Comparison of ENCODE assay signal across 8 mouse cellular contexts in genomic region chr7:34462069-34462468, GRCm38 (mm10).
A peak's percentile ranks its signal among the peaks of the same experiment; 100 is the strongest.
DNase-seq lines count a peak whose midpoint lies in the region; ATAC-seq and TF ChIP-seq lines count a peak whose summit lies in the region.

No protein-coding gene starts in this region.

- no peaks in the 10 kb centered on the region for H3K27me3 ChIP-seq in kidney, embryonic 14.5 days (ENCODE audit: control insufficient read depth, insufficient read depth, low read length)
- no peaks in the 10 kb centered on the region for H3K27me3 ChIP-seq in CH12.LX (replicated peaks)
- H3K27me3 ChIP-seq in liver, embryonic 14.5 days (ENCODE audit: control insufficient read depth, insufficient read depth, low read length): no peaks in the 10 kb centered on the region
- H3K27me3 ChIP-seq in midbrain, embryonic 11.5 days (ENCODE audit: control insufficient read depth, insufficient read depth, low read length): no peaks in the 10 kb centered on the region

- no peak for TF ChIP-seq POLR2A in CH12.LX (IDR thresholded peaks at IDR 0.05; ENCODE audit: low read depth, low read length)
- no peak for TF ChIP-seq POLR2A in brain, embryonic 14.5 days (IDR thresholded peaks at IDR 0.05; ENCODE audit: borderline replicate concordance, extremely low read depth, insufficient read depth, insufficient read length, poor library complexity, severe bottlenecking)

- no peak overlapping the region for H3K27ac ChIP-seq in kidney, embryonic 14.5 days (ENCODE audit: low read depth, low read length)
- H3K27ac ChIP-seq in CH12.LX (ENCODE audit: insufficient read depth, low read depth): no peak overlapping the region
- no peak overlapping the region for H3K27ac ChIP-seq in liver, embryonic 14.5 days
- H3K27ac ChIP-seq in midbrain, embryonic 11.5 days (ENCODE audit: low read depth, low read length): no peak overlapping the region

- peak; percentile 2 for TF ChIP-seq RAD21 in CH12.LX (IDR thresholded peaks at IDR 0.05; ENCODE audit: low read depth, low read length)

- H3K4me1 ChIP-seq in kidney, embryonic 14.5 days (ENCODE audit: control insufficient read depth, insufficient read depth, low read length): no peaks in the 10 kb centered on the region
- peaks cover 2 to 4% of the 10 kb centered on the region in 2 experiments; a peak in 3 of 4 replicates for H3K4me1 ChIP-seq in CH12.LX (ENCODE audit: control insufficient read depth in 1 of 2, insufficient read depth in 2 of 2)
- H3K4me1 ChIP-seq in liver, embryonic 14.5 days (replicated peaks; ENCODE audit: control insufficient read depth in 2 of 2, insufficient read depth in 2 of 2, low read length in 1 of 2): no peaks in the 10 kb centered on the region
- H3K4me1 ChIP-seq in midbrain, embryonic 11.5 days (ENCODE audit: control insufficient read depth, insufficient read depth, low read length): no peaks in the 10 kb centered on the region

- in situ Hi-C loops in CH12.LX (cut with MboI; ENCODE audit: low pct_ligation_motif_present, low pct_unique_long_range_greater_than_20kb, low sequenced_read_pairs): no loop called here

- dilution Hi-C loops in CH12.LX (cut with MboI; ENCODE audit: extremely low pct_ligation_motif_present, extremely low pct_unique_long_range_greater_than_20kb, low sequenced_read_pairs): no loop called here

- TF ChIP-seq EP300 in CH12.LX (IDR thresholded peaks at IDR 0.05; ENCODE audit: low read length): no peak
- no peak for TF ChIP-seq EP300 in liver, embryonic 14.5 days (IDR thresholded peaks at IDR 0.05; ENCODE audit: low read depth)

- no peak overlapping the region for H3K4me2 ChIP-seq in kidney, embryonic 14.5 days (replicated peaks; ENCODE audit: low read depth, low read length)
- H3K4me2 ChIP-seq in CH12.LX (ENCODE audit: insufficient read depth, low read depth, poor library complexity, severe bottlenecking): no peak overlapping the region
- no peak overlapping the region for H3K4me2 ChIP-seq in liver, embryonic 14.5 days (ENCODE audit: low read depth)
- H3K4me2 ChIP-seq in midbrain, embryonic 11.5 days: no peak overlapping the region

- no peaks in the 10 kb centered on the region for H3K79me2 ChIP-seq in CH12.LX (replicated peaks; ENCODE audit: control insufficient read depth, extremely low read depth, insufficient read depth, poor library complexity, severe bottlenecking)

- H3K4me3 ChIP-seq in kidney, embryonic 14.5 days (ENCODE audit: low read length): no peak overlapping the region
- no peak overlapping the region for H3K4me3 ChIP-seq in CH12.LX (replicated peaks in 1 of 3; ENCODE audit: low read depth in 2 of 3, low read length in 2 of 3, poor library complexity in 1 of 3)
- no peak overlapping the region for H3K4me3 ChIP-seq in liver, embryonic 14.5 days (ENCODE audit: insufficient read depth in 1 of 2, low read depth in 2 of 2, low read length in 2 of 2)
- no peak overlapping the region for H3K4me3 ChIP-seq in midbrain, embryonic 11.5 days (ENCODE audit: low read depth, low read length)

- no peaks in the 10 kb centered on the region for H3K9me3 ChIP-seq in kidney, embryonic 14.5 days (ENCODE audit: control insufficient read depth, low read length)
- no peaks in the 10 kb centered on the region for H3K9me3 ChIP-seq in CH12.LX (replicated peaks; ENCODE audit: low read length)
- H3K9me3 ChIP-seq in liver, embryonic 14.5 days (ENCODE audit: control insufficient read depth, low read length): no peaks in the 10 kb centered on the region
- no peaks in the 10 kb centered on the region for H3K9me3 ChIP-seq in midbrain, embryonic 11.5 days (ENCODE audit: control insufficient read depth, low read length)

- peak; percentile 24 for DNase-seq in CD4-positive, CD25-positive, alpha-beta regulatory T cell, adult 2 months (ENCODE audit: low read depth, low spot score)
- peak; percentile 45 for DNase-seq in kidney, postnatal 10 days
- DNase-seq in CH12.LX (ENCODE audit: extremely low read depth): no peak
- DNase-seq in brain, embryonic 14.5 days (ENCODE audit: low read depth): peak; percentile 26
- no peak for DNase-seq in liver, embryonic 14.5 days (ENCODE audit: low read depth in 3 of 3, low spot score in 3 of 3)
- no peak for DNase-seq in midbrain, embryonic 11.5 days (ENCODE audit: low spot score, missing footprints)

- peak in 1 of 2 experiments; percentile 51; a peak in 2 of 4 replicates for TF ChIP-seq CTCF in CH12.LX (conservative IDR thresholded peaks at IDR 0.05 in 1 of 2, IDR thresholded peaks at IDR 0.05 in 1 of 2; ENCODE audit: low read depth in 2 of 2, low read length in 2 of 2)
- TF ChIP-seq CTCF in brain, embryonic 14.5 days (IDR thresholded peaks at IDR 0.05; ENCODE audit: borderline replicate concordance, extremely low read depth, insufficient read depth, insufficient read length): peak; percentile 60
- peak; percentile 58 for TF ChIP-seq CTCF in liver, embryonic 14.5 days (IDR thresholded peaks at IDR 0.05; ENCODE audit: low read depth)

- no peak for ATAC-seq in CD4-positive, CD25-positive, alpha-beta regulatory T cell, adult 4 months
- ATAC-seq in kidney, embryonic 14.5 days (ENCODE audit: low FRiP score, low TSS enrichment): no peak
- ATAC-seq in liver, embryonic 14.5 days (ENCODE audit: insufficient read depth): no peak
- no peak for ATAC-seq in midbrain, embryonic 11.5 days (ENCODE audit: low FRiP score)

- no peak overlapping the region for H3K9ac ChIP-seq in kidney, embryonic 14.5 days (ENCODE audit: low read depth, low read length)
- H3K9ac ChIP-seq in CH12.LX (ENCODE audit: insufficient read depth, low read depth): no peak overlapping the region
- no peak overlapping the region for H3K9ac ChIP-seq in liver, embryonic 14.5 days (replicated peaks)
- H3K9ac ChIP-seq in midbrain, embryonic 11.5 days (ENCODE audit: low read length): no peak overlapping the region

- no peaks in the 10 kb centered on the region for H3K36me3 ChIP-seq in kidney, embryonic 14.5 days (ENCODE audit: control insufficient read depth, insufficient read depth, low read length)
- H3K36me3 ChIP-seq in CH12.LX (replicated peaks in 1 of 2; ENCODE audit: control insufficient read depth in 1 of 2, insufficient read depth in 1 of 2, low read length in 1 of 2): no peaks in the 10 kb centered on the region
- H3K36me3 ChIP-seq in liver, embryonic 14.5 days (replicated peaks; ENCODE audit: control insufficient read depth, insufficient read depth, low read depth): no peaks in the 10 kb centered on the region
- no peaks in the 10 kb centered on the region for H3K36me3 ChIP-seq in midbrain, embryonic 11.5 days (ENCODE audit: control insufficient read depth, insufficient read depth, low read length)

- WGBS in kidney, embryonic 14.5 days: 64% methylated on average over 9 of the region's 9 CpGs
- WGBS in liver, embryonic 14.5 days (ENCODE audit: insufficient replicate concordance): 55% methylated on average over 9 of the region's 9 CpGs
- WGBS in midbrain, embryonic 11.5 days: 60% methylated on average over 9 of the region's 9 CpGs

TF ChIP-seq in CH12.LX, 34 proteins besides CTCF, POLR2A, EP300 and RAD21:
- no peak for TF ChIP-seq RCOR1 (conservative IDR thresholded peaks at IDR 0.05; ENCODE audit: low read depth, low read length)
- TF ChIP-seq UBTF (IDR thresholded peaks at IDR 0.05; ENCODE audit: low read depth, low read length): no peak
- no peak for TF ChIP-seq BHLHE40 (IDR thresholded peaks at IDR 0.05; ENCODE audit: low read depth, low read length)
- TF ChIP-seq NELFE (IDR thresholded peaks at IDR 0.05; ENCODE audit: low read depth, low read length): no peak
- TF ChIP-seq SIN3A (IDR thresholded peaks at IDR 0.05; ENCODE audit: low read length): no peak
- TF ChIP-seq IRF4 (IDR thresholded peaks at IDR 0.05; ENCODE audit: low read depth, low read length): no peak
- TF ChIP-seq SMC3 (IDR thresholded peaks at IDR 0.05; ENCODE audit: low read depth, low read length): peak; percentile 26; the same call in 1 of the 2 replicates
TF ChIP-seq in CH12.LX: peak in this region for 1.

Comparison
In these comparisons a context has a peak if more than half of its experiments do, and no peak if none do; other contexts are left out.
1. DNase-seq: peak in CD4-positive, CD25-positive, alpha-beta regulatory T cell, adult 2 months (single experiment), kidney, postnatal 10 days (single experiment) and brain, embryonic 14.5 days (single experiment); none in CH12.LX (single experiment), liver, embryonic 14.5 days (0 of 3) and midbrain, embryonic 11.5 days (single experiment).